12 mouse cellular contexts compared by ENCODE assay signal in the genomic region with DNA sequence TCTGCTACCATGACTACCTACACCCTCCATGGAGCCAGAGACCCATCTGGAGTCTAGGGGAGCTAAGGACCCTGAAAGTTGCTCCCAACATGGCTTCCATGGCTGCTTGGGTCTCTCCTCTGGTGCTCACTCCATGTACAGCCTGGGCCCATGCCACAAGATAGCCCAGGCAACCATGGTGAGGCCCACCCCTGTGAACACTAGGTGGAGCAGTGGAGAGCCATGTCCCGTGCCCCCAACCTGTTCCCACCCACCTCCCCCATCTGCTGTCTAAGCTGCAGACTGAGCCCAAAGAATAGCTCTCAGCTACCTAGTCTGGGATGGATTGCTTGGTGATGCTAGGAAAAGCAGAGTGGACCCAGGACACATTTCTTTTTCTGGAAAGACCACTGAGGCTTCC. TPM values are rescaled to one million over a fixed set of nuclear protein-coding genes. Genes with fewer than 3 reads are reported as not detected.
A peak's percentile ranks its signal among the peaks of the same experiment; 100 is the strongest.
DNase-seq lines count a peak whose midpoint lies in the region; ATAC-seq and TF ChIP-seq lines count a peak whose summit lies in the region.
"Had no signal": no experiment of that assay in that cellular context is flagged by ENCODE, and none has a peak within 500 bp of the region (broad histone marks: within the 10 kb centered on the region; RNA-seq: fewer than 3 reads in every experiment).

No protein-coding gene starts in this region.

- WGBS in hindbrain, postnatal 0 days: 50% methylated on average over 1 of the region's 1 CpGs
- 72% methylated on average over 1 of the region's 1 CpGs for WGBS in hindbrain, embryonic 14.5 days
- WGBS in limb, embryonic 10.5 days: 56% methylated on average over 1 of the region's 1 CpGs

- H3K4me1 ChIP-seq in hindbrain, postnatal 0 days (ENCODE audit: insufficient read depth, low read length): no peaks in the 10 kb centered on the region
- peaks cover 7% of the 10 kb centered on the region; the same call in 1 of the 2 replicates for H3K4me1 ChIP-seq in hindbrain, embryonic 14.5 days (replicated peaks; ENCODE audit: control insufficient read depth, insufficient read depth, low read length)
- peaks cover 9% of the 10 kb centered on the region; the same call in 1 of the 2 replicates for H3K4me1 ChIP-seq in limb, embryonic 10.5 days

- no peak overlapping the region for H3K4me3 ChIP-seq in hindbrain, postnatal 0 days (ENCODE audit: low read length)
- no peak overlapping the region for H3K4me3 ChIP-seq in hindbrain, embryonic 14.5 days (replicated peaks; ENCODE audit: low read length)
- no peak overlapping the region for H3K4me3 ChIP-seq in limb, embryonic 10.5 days
- H3K4me3 ChIP-seq: erythroblast, embryonic 14.5 days had no signal

- ATAC-seq in hindbrain, postnatal 0 days: no peak
- no peak for ATAC-seq in hindbrain, embryonic 14.5 days (ENCODE audit: low FRiP score)

- H3K4me2 ChIP-seq in hindbrain, postnatal 0 days (ENCODE audit: low read depth, low read length): no peak overlapping the region
- no peak overlapping the region for H3K4me2 ChIP-seq in hindbrain, embryonic 14.5 days (replicated peaks)

- H3K27me3 ChIP-seq in hindbrain, postnatal 0 days (ENCODE audit: insufficient read depth, low read length): no peaks in the 10 kb centered on the region
- H3K27me3 ChIP-seq in hindbrain, embryonic 14.5 days (ENCODE audit: control insufficient read depth, insufficient read depth, low read length): no peaks in the 10 kb centered on the region
- H3K27me3 ChIP-seq in limb, embryonic 10.5 days (ENCODE audit: low read depth, poor library complexity, severe bottlenecking): no peaks in the 10 kb centered on the region; the same call in 1 of the 2 replicates

- no peak overlapping the region for H3K27ac ChIP-seq in hindbrain, postnatal 0 days
- no peak overlapping the region for H3K27ac ChIP-seq in hindbrain, embryonic 14.5 days
- no peak overlapping the region for H3K27ac ChIP-seq in limb, embryonic 10.5 days

- H3K36me3 ChIP-seq in hindbrain, postnatal 0 days (ENCODE audit: insufficient read depth, low read length): no peaks in the 10 kb centered on the region
- H3K36me3 ChIP-seq in hindbrain, embryonic 14.5 days (replicated peaks; ENCODE audit: control insufficient read depth, insufficient read depth): peaks cover 6% of the 10 kb centered on the region; the same call in 1 of the 2 replicates
- H3K36me3 ChIP-seq in limb, embryonic 10.5 days: peaks cover 5% of the 10 kb centered on the region

- TF ChIP-seq CTCF in hindbrain, postnatal 0 days (IDR thresholded peaks at IDR 0.05; ENCODE audit: low read depth): peak; percentile 31; the same call in 1 of the 2 replicates

- no peak overlapping the region for H3K9ac ChIP-seq in hindbrain, postnatal 0 days (replicated peaks; ENCODE audit: low read length)
- H3K9ac ChIP-seq in hindbrain, embryonic 14.5 days: no peak overlapping the region

- no peaks in the 10 kb centered on the region for H3K9me3 ChIP-seq in hindbrain, postnatal 0 days (ENCODE audit: low read length)
- H3K9me3 ChIP-seq in hindbrain, embryonic 14.5 days (ENCODE audit: control insufficient read depth, low read length): no peaks in the 10 kb centered on the region
- no peaks in the 10 kb centered on the region for H3K9me3 ChIP-seq in limb, embryonic 10.5 days (replicated peaks)

- no peak for DNase-seq in hindbrain, postnatal 0 days (ENCODE audit: low spot score)
- no peak for DNase-seq in hindbrain, embryonic 14.5 days (ENCODE audit: low spot score)
- peak; percentile 18 for DNase-seq in lung, postnatal 10 days
- no peak for DNase-seq in lung, postnatal 25 days (ENCODE audit: low spot score)
- DNase-seq in ZHBTc4 (ENCODE audit: low read depth, low spot score): peak; percentile 77
- peak; percentile 34 for DNase-seq in thymus, postnatal 25 days
- DNase-seq in limb, embryonic 10.5 days (ENCODE audit: low spot score): no peak
- no peak for DNase-seq in adrenal gland, postnatal 36 days
- DNase-seq: cerebellum, adult 11-12 months; embryo, embryonic 11 days; kidney, postnatal 4 days had no signal

RNA-seq across cellular contexts. Expression of a gene that starts 27.1 kb away (rescaled TPM):
- total RNA-seq in hindbrain, postnatal 0 days (2014; rRNA removed): 20.6 and 31.8 TPM in 2 replicates
- 3.5 and 4.0 TPM in 2 replicates for polyA plus RNA-seq in hindbrain, postnatal 0 days (2015; fragmentation: Nextera tagmentation; extraction: Ambion mirVana)
- 6.3 and 6.8 TPM in 2 replicates for polyA plus RNA-seq in hindbrain, embryonic 14.5 days (2014; fragmentation: Nextera tagmentation; extraction: Ambion mirVana)
- polyA plus RNA-seq in limb, embryonic 10.5 days (2016; fragmentation: Nextera tagmentation; extraction: Ambion mirVana): 0.26 and 0.36 TPM in 2 replicates
- 1 to 10 TPM in 1 of 2 experiments, under 1 TPM in 1; 0.79 to 2.0 TPM for total RNA-seq in adrenal gland, postnatal 36 days (2021)

RNA-seq across cellular contexts. Expression of a gene that starts 29.2 kb away (rescaled TPM):
- total RNA-seq in hindbrain, postnatal 0 days (2014; rRNA removed): 8.5 and 10.0 TPM in 2 replicates
- polyA plus RNA-seq in hindbrain, postnatal 0 days (2015; fragmentation: Nextera tagmentation; extraction: Ambion mirVana): 9.1 and 9.3 TPM in 2 replicates
- 8.4 and 8.9 TPM in 2 replicates for polyA plus RNA-seq in hindbrain, embryonic 14.5 days (2014; fragmentation: Nextera tagmentation; extraction: Ambion mirVana)
- polyA plus RNA-seq in limb, embryonic 10.5 days (2016; fragmentation: Nextera tagmentation; extraction: Ambion mirVana): 7.0 and 8.0 TPM in 2 replicates
- 10 to 100 TPM; 28.8 to 38.7 TPM for total RNA-seq in adrenal gland, postnatal 36 days (2021)

Comparison
In these comparisons a context has a peak if more than half of its experiments do, and no peak if none do; other contexts are left out.
1. DNase-seq: peak in lung, postnatal 10 days (single experiment), ZHBTc4 (single experiment) and thymus, postnatal 25 days (single experiment); none in hindbrain, postnatal 0 days (single experiment), hindbrain, embryonic 14.5 days (single experiment), lung, postnatal 25 days (single experiment), limb, embryonic 10.5 days (single experiment) and adrenal gland, postnatal 36 days (0 of 2).